Mouse (Mus musculus) liver, embryonic 14.5 days (tissue): ENCODE data around the gene Pcbp1. TPM values are rescaled to one million over a fixed set of nuclear protein-coding genes. Genes with fewer than 3 reads are reported as not detected.

Experiments
- ATAC-seq: fragments of 200-750 bp; cut with Nextera tagmentation; 2 replicates; pipeline ENCODE4 v1.8.0; 2017; ENCODE audit warnings: moderate number of reproducible peaks, mild to moderate bottlenecking, moderate library complexity; ENCODE audit not compliant: insufficient read depth
- DNase-seq, 3 experiments: peaks; one replicate each; pipeline ENCODE4 v3.0.0-alpha.2; 2012 to 2013; ENCODE audit warnings: low read depth in 3 of 3, low spot score in 3 of 3
- H3K27ac ChIP-seq: fragments of 300-500 bp; sonication (generic); 2 replicates; pipeline ENCODE4 v1.5.1; 2014; ENCODE audit warnings: moderate library complexity, mild to moderate bottlenecking, control low read depth, inconsistent platforms
- H3K27me3 ChIP-seq: fragments of 300-500 bp; sonication (generic); 2 replicates; pipeline ENCODE4 v1.6.1; 2014; ENCODE audit warnings: mild to moderate bottlenecking, low read length, moderate library complexity; ENCODE audit not compliant: control insufficient read depth, insufficient read depth
- H3K36me3 ChIP-seq: fragments of 300-500 bp; sonication (generic); replicated peaks from 2 replicates; pipeline ENCODE4 v1.6.1; 2014; ENCODE audit warnings: low read depth; ENCODE audit not compliant: control insufficient read depth, insufficient read depth
- H3K4me1 ChIP-seq, 2 experiments: fragments of 200-500 bp in 1 of 2; fragments of 300-500 bp in 1 of 2; sonication (generic) in 1 of 2; replicated peaks; 2 replicates each; pipeline ENCODE4 v1.6.1; 2012 to 2014; ENCODE audit warnings: antibody characterized with exemption in 1 of 2, inconsistent platforms in 1 of 2, low read length in 1 of 2; ENCODE audit not compliant: control insufficient read depth in 2 of 2, insufficient read depth in 2 of 2
- H3K4me2 ChIP-seq: fragments of 300-500 bp; sonication (generic); 2 replicates; pipeline ENCODE4 v1.6.1; 2014; ENCODE audit warnings: low read depth, mild to moderate bottlenecking, control low read depth, moderate library complexity
- H3K4me3 ChIP-seq, 2 experiments: fragments of 200-500 bp in 1 of 2; fragments of 300-500 bp in 1 of 2; sonication (generic) in 1 of 2; 2 replicates each; pipeline ENCODE4 v1.5.1; 2012 to 2014; ENCODE audit warnings: low read depth in 2 of 2, low read length in 2 of 2, mild to moderate bottlenecking in 2 of 2, control low read depth in 1 of 2, inconsistent platforms in 1 of 2, moderate library complexity in 1 of 2; ENCODE audit not compliant: insufficient read depth in 1 of 2
- H3K9ac ChIP-seq: fragments of 300-500 bp; sonication (generic); replicated peaks from 2 replicates; pipeline ENCODE4 v1.6.1; 2014; ENCODE audit warnings: mild to moderate bottlenecking, control low read depth, moderate library complexity
- H3K9me3 ChIP-seq: fragments of 300-500 bp; sonication (generic); 2 replicates; pipeline ENCODE4 v1.6.1; 2016; ENCODE audit warnings: low read length, mixed read lengths; ENCODE audit not compliant: control insufficient read depth
- CTCF ChIP-seq: IDR thresholded peaks from 2 replicates; pipeline ENCODE4 v1.5.1; 2016; ENCODE audit warnings: antibody characterized with exemption, low read depth, control low read depth
- EP300 ChIP-seq: IDR thresholded peaks from 2 replicates; pipeline ENCODE4 v1.6.1; 2016; ENCODE audit warnings: antibody characterized with exemption, low read depth
- WGBS: fragments of 180-500 bp; shearing (Covaris S2); extraction: QIAGEN DNeasy Blood & Tissue Kit; methylation state at CpG from one replicate; pipeline ENCODE4 v1.1.7; 2014; ENCODE audit not compliant: insufficient replicate concordance; 5-methylcytosine and 5-hydroxymethylcytosine counted together
- polyA plus RNA-seq, 2 experiments: library from polyadenylated mRNA; depleted of rRNA in 1 of 2; stranded (reverse) in 1 of 2; unstranded in 1 of 2; fragments of >200 nt; fragmentation: Nextera tagmentation in 1 of 2; extraction: Ambion mirVana in 1 of 2; gene quantifications; 2 replicates each; pipeline versions ENCODE4 v1.2.1 to v1.2.3; 2012 to 2014

Gene Pcbp1
- polyA plus RNA-seq, 2 experiments = 136 to 188 TPM

DNA sequence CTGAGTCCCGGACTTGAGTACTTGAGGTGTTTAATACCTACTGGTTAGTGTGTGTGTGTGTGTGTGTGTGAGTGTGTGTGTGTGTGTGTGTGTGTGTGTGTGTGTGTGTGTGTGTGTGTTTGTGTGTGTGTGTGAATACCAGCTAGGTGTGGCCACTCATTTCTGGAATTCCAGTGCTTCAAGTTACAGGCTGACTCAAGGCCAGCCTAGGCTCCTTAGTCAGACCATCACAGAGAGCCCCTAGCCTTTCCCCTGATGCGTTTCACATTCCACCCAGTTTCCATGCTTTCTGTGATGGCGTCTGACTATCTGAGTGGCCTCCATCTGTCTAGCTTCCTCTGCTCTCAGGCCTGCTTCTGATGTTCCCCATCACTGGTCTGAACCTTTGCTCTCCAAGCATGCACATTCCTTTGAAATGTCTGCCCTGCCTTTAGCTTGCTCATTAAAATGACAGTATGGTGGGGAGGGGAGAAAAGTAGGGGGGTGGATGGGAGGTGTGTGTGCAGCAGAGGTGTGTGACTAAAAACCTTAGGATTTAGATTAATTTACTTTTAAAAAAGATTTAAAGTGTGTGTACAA is 6.3 kb downstream of the Pcbp1 start:
- Histone ChIP-seq H3K4me3 (no peak overlapping the region), H3K36me3 (peaks cover 15% of the 10 kb centered on the region), H3K27ac (no peak overlapping the region), H3K27me3 (no peaks in the 10 kb centered on the region), H3K4me1 (peaks cover 6 to 7% of the 10 kb centered on the region in 2 experiments), H3K9me3 (no peaks in the 10 kb centered on the region), H3K9ac (no peak overlapping the region), H3K4me2 (no peak overlapping the region)
- DNase-seq (no peak), ATAC-seq (no peak)
- no peak for TF ChIP-seq CTCF
- TF ChIP-seq EP300 = no peak
- 74% methylated on average over 3 of the region's 3 CpGs for WGBS

GRCm38 (mm10) chr6:86516021-86516420 is 10.1 kb downstream of the Pcbp1 start:
- WGBS = 60% methylated on average over 1 of the region's 1 CpGs
- DNase-seq (no peak), ATAC-seq (no peak)
- H3K9ac ChIP-seq = no peak overlapping the region
- H3K27me3 ChIP-seq = no peaks in the 10 kb centered on the region
- H3K36me3 ChIP-seq = no peaks in the 10 kb centered on the region
- H3K4me1 ChIP-seq = no peaks in the 10 kb centered on the region
- no peaks in the 10 kb centered on the region for H3K9me3 ChIP-seq
- H3K27ac ChIP-seq = no peak overlapping the region
- no peak overlapping the region for H3K4me2 ChIP-seq
- H3K4me3 ChIP-seq = no peak overlapping the region
- no peak for TF ChIP-seq EP300
- TF ChIP-seq CTCF = no peak

- H3K9me3 ChIP-seq = no peaks in the 10 kb centered on the region
- ATAC-seq = no peak
- H3K4me1 ChIP-seq = peaks cover 8 to 13% of the 10 kb centered on the region in 2 experiments
- DNase-seq = no peak
- H3K27me3 ChIP-seq = no peaks in the 10 kb centered on the region
- H3K4me3 ChIP-seq = no peak overlapping the region
- no peak overlapping the region for H3K4me2 ChIP-seq
- TF ChIP-seq CTCF = no peak
- TF ChIP-seq EP300 = no peak
- no peak overlapping the region for H3K9ac ChIP-seq
- H3K36me3 ChIP-seq = no peaks in the 10 kb centered on the region
- 74% methylated on average over 4 of the region's 4 CpGs for WGBS
- no peak overlapping the region for H3K27ac ChIP-seq
These were observed 12.8 kb downstream of the Pcbp1 start for GRCm38 (mm10) chr6:86513296-86513695.

- no peak for DNase-seq
- 52% methylated on average over 4 of the region's 4 CpGs for WGBS
- ATAC-seq = no peak
These were observed 15.1 kb downstream of the Pcbp1 start for GRCm38 (mm10) chr6:86510979-86511378.

GRCm38 (mm10) chr6:86509866-86510200 is 16.3 kb downstream of the Pcbp1 start:
- Histone ChIP-seq H3K4me1 (peaks cover 8 to 15% of the 10 kb centered on the region in 2 experiments), H3K9me3 (no peaks in the 10 kb centered on the region), H3K27ac (no peak overlapping the region), H3K27me3 (no peaks in the 10 kb centered on the region), H3K4me2 (no peak overlapping the region), H3K4me3 (no peak overlapping the region), H3K36me3 (no peaks in the 10 kb centered on the region), H3K9ac (no peak overlapping the region)
- 17% methylated on average over 3 of the region's 3 CpGs for WGBS
- DNase-seq (peak; percentile 44 to 46 (median 46)), ATAC-seq (peak; percentile 73; the same call in 1 of the 2 replicates)
- TF ChIP-seq CTCF (no peak), EP300 (peak; percentile 64)

More at GRCm38 (mm10) chr6:86510979-86511378, 15.1 kb downstream of the Pcbp1 start:
- H3K4me2 ChIP-seq = no peak overlapping the region
- no peak overlapping the region for H3K9ac ChIP-seq
- H3K4me1 ChIP-seq = peaks cover 8 to 13% of the 10 kb centered on the region in 2 experiments
- no peaks in the 10 kb centered on the region for H3K9me3 ChIP-seq
- H3K36me3 ChIP-seq = no peaks in the 10 kb centered on the region
- H3K27ac ChIP-seq = no peak overlapping the region
- no peak for TF ChIP-seq EP300
- no peak for TF ChIP-seq CTCF
- no peak overlapping the region for H3K4me3 ChIP-seq
- H3K27me3 ChIP-seq = no peaks in the 10 kb centered on the region
